Mouse (Mus musculus) kidney, embryonic 16.5 days (tissue): ENCODE data around the gene Pou5f1. TPM values are rescaled to one million over a fixed set of nuclear protein-coding genes. Genes with fewer than 3 reads are reported as not detected.

Experiments
- ATAC-seq: fragments of 200-750 bp; cut with Nextera tagmentation; 2 replicates; pipeline ENCODE4 v1.8.0; 2017; ENCODE audit warnings: moderate TSS enrichment; ENCODE audit not compliant: low FRiP score, low TSS enrichment
- H3K27ac ChIP-seq: fragments of 300-500 bp; sonication (generic); 2 replicates; pipeline ENCODE4 v1.5.1; 2014; ENCODE audit warnings: low read length
- H3K27me3 ChIP-seq: fragments of 300-500 bp; sonication (generic); 2 replicates; pipeline ENCODE4 v1.6.1; 2014; ENCODE audit warnings: low read length, control low read depth, mixed read lengths; ENCODE audit not compliant: insufficient read depth
- H3K36me3 ChIP-seq: fragments of 300-500 bp; sonication (generic); 2 replicates; pipeline ENCODE4 v1.6.1; 2014; ENCODE audit warnings: low read length, control low read depth, mixed read lengths; ENCODE audit not compliant: insufficient read depth
- H3K4me1 ChIP-seq: fragments of 300-500 bp; sonication (generic); 2 replicates; pipeline ENCODE4 v1.6.1; 2014; ENCODE audit warnings: low read length, control low read depth, mixed read lengths; ENCODE audit not compliant: insufficient read depth
- H3K4me2 ChIP-seq: fragments of 300-500 bp; sonication (generic); replicated peaks from 2 replicates; pipeline ENCODE4 v1.6.1; 2014; ENCODE audit warnings: low read depth, low read length
- H3K4me3 ChIP-seq: fragments of 300-500 bp; sonication (generic); 2 replicates; pipeline ENCODE4 v1.5.1; 2014; ENCODE audit warnings: mild to moderate bottlenecking, low read length
- H3K9ac ChIP-seq: fragments of 300-500 bp; sonication (generic); replicated peaks from 2 replicates; pipeline ENCODE4 v1.6.1; 2014; ENCODE audit warnings: low read length
- H3K9me3 ChIP-seq: fragments of 300-500 bp; sonication (generic); 2 replicates; pipeline ENCODE4 v1.6.1; 2016; ENCODE audit warnings: low read length, control low read depth
- WGBS: fragments of 180-500 bp; shearing (Covaris S2); extraction: QIAGEN DNeasy Blood & Tissue Kit; methylation state at CpG from one replicate; pipeline ENCODE4 v1.1.7; 2014; 5-methylcytosine and 5-hydroxymethylcytosine counted together
- polyA plus RNA-seq: library from polyadenylated mRNA; unstranded; fragments of >200 nt; fragmentation: Nextera tagmentation; extraction: Ambion mirVana; gene quantifications from 2 replicates; pipeline ENCODE4 v1.2.1, GENCODE M21; 2015

Pou5f1 gene
- polyA plus RNA-seq, 1 experiment from 2014 or later, result 0.19 TPM

- H3K9ac ChIP-seq, result no peak overlapping the region
- peaks cover 17% of the 10 kb centered on the region for H3K27me3 ChIP-seq
- no peak overlapping the region for H3K4me2 ChIP-seq
- 22% methylated on average over 8 of the region's 8 CpGs for WGBS
- H3K4me3 ChIP-seq, result no peak overlapping the region
- H3K36me3 ChIP-seq, result peaks cover 6% of the 10 kb centered on the region
- peaks cover 3% of the 10 kb centered on the region for H3K4me1 ChIP-seq
- no peak overlapping the region for H3K27ac ChIP-seq
- no peaks in the 10 kb centered on the region for H3K9me3 ChIP-seq
- no peak for ATAC-seq
These were observed 3.5 kb downstream of the Pou5f1 start for GRCm38 (mm10) chr17:35509284-35509683.

DNA sequence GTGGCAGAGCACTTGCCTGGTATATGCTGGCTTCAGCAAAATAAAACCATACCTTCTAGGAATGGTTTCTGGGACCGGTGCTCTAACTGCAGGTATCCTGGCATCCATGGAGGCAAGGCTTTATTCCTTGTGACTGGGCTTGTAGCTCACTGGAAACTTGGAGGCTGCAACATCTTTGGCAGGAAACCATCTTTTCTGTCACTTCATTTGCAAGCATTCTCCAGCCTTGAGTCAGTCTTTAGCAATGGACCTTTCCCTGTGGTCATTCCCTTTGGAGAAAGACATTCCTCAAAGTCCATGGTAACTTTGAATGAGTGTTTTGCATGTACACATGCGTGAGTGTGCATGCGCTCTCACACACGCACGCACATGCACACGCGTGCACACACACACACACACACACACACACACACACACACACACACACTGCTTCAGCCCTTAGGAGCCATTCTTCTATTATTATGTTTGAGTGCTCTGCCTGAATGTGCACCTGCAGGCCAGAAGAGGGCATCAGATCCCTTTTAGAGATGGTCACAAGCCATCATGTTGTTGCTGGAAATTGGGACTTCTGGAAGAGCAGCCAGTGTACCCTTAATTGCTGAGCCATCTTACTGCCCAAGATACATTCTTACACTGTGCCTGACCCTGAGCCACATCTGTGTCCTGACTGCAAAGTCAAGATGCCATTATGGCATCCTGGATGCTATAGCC lies 7.3 kb downstream of the Pou5f1 start:
- Histone ChIP-seq H3K9me3 (no peaks in the 10 kb centered on the region), H3K4me3 (no peak overlapping the region), H3K27ac (no peak overlapping the region), H3K4me2 (no peak overlapping the region), H3K27me3 (peaks cover 4% of the 10 kb centered on the region; the same call in 1 of the 2 replicates), H3K36me3 (peaks cover 6% of the 10 kb centered on the region), H3K9ac (no peak overlapping the region), H3K4me1 (peaks cover 26% of the 10 kb centered on the region)
- ATAC-seq, result no peak
- 98% methylated on average over 7 of the region's 7 CpGs for WGBS

DNA sequence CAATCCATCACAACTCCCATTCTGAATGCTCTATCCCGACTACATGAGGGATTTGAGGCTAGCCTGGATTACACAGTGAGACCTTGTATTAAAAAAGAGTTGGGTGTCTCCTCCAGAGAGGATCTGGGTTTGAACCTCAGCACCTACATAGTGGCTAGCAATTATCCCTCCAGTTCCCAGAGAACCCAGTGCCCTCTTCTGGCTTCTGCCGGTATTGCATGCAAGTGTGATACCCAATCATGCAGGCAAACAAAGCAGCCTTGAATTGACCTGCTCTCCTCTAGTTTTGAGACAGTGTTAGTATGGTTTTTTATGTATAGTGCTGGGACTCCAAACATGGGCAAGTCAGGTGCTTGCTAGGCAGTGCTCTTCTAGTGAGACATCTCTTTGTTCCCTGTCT lies 8.1 kb downstream of the Pou5f1 start:
- Histone ChIP-seq H3K4me3 (peak overlapping the region; percentile 68; the same call in 1 of the 2 replicates), H3K9ac (no peak overlapping the region; the same call in 1 of the 2 replicates), H3K4me1 (peaks cover 30% of the 10 kb centered on the region), H3K27me3 (peaks cover 3% of the 10 kb centered on the region; the same call in 1 of the 2 replicates), H3K4me2 (peak overlapping the region; percentile 81; the same call in 1 of the 2 replicates), H3K36me3 (peaks cover 6% of the 10 kb centered on the region), H3K27ac (no peak overlapping the region), H3K9me3 (no peaks in the 10 kb centered on the region)
- WGBS, result 14% methylated on average over 2 of the region's 2 CpGs
- no peak for ATAC-seq

- ATAC-seq, result no peak
- Histone ChIP-seq H3K27me3 (no peaks in the 10 kb centered on the region), H3K4me2 (peak overlapping the region; percentile 81), H3K9me3 (no peaks in the 10 kb centered on the region), H3K36me3 (peaks cover 6% of the 10 kb centered on the region), H3K4me3 (peak overlapping the region; percentile 68), H3K27ac (no peak overlapping the region), H3K4me1 (peaks cover 30% of the 10 kb centered on the region), H3K9ac (peak overlapping the region; percentile 73; the same call in 1 of the 2 replicates)
- 37% methylated on average over 6 of the region's 6 CpGs for WGBS
These were observed 8.9 kb downstream of the Pou5f1 start for GRCm38 (mm10) chr17:35514756-35515155.

GRCm38 (mm10) chr17:35515911-35516640 lies 10.3 kb downstream of the Pou5f1 start:
- Histone ChIP-seq H3K4me1 (peaks cover 30% of the 10 kb centered on the region), H3K9me3 (no peaks in the 10 kb centered on the region), H3K36me3 (peaks cover 8% of the 10 kb centered on the region), H3K4me2 (peak overlapping the region; percentile 81), H3K9ac (peak overlapping the region; percentile 73), H3K27me3 (no peaks in the 10 kb centered on the region), H3K4me3 (peak overlapping the region; percentile 68), H3K27ac (peak overlapping the region; percentile 17; the same call in 1 of the 2 replicates)
- 4% methylated on average over 25 of the region's 25 CpGs for WGBS
- peak; percentile 28; the same call in 1 of the 2 replicates for ATAC-seq

DNA sequence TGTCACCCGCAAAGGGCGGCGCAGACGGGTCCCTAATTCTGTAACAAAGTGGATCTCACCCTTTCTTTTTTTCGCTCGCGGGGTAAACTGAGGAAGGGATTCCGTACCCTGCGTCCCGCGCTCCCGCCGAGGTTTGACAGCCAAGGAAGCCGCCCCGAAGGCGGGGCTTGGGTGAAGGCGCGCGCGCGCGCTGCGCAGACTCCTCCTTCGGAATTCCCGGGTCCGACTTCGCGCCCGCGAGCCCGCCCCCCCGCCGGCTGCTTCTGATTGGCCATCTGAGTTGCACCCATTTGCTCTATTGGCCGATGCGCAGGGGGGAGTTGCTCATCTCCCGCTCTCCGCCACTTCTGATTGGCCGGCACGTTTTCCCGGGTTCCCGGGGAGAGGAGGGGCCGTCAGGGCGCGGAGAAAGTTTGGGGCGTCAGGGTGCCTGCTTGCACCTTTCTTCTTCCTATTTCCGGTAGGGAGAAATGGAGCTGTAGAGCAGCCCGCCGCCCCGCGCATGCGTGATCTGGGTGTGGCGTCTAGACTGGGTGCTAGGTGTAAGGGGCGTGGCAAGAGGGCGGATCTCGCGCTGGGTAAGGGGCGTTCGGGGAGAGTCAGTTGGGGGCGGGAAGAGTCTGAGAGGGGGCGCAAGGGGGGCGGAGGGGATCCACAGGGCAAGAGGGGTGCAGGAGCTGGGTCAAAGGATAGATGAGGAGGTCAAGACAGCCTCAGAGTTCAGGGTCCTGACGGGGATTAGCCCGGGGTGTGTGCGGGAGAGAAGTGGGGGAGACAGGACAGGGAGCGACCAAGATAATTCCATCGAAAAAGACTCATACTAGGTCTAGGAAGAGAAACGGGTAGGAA lies 11.1 kb downstream of the Pou5f1 start, which contains the start of the genes Tcf19 and Cchcr1:
TSS of gene Tcf19 (minus strand) at position 173 of the 849 bp plus-strand sequence.
TSS of gene Cchcr1 (plus strand) at position 449 of the 849 bp plus-strand sequence.
- Histone ChIP-seq H3K4me2 (peak within 1 kb of the TSS; percentile 81), H3K27ac (peak within 1 kb of the TSS; percentile 34), H3K27me3 (no peaks in the 10 kb centered on the region), H3K9me3 (no peaks in the 10 kb centered on the region), H3K4me3 (peak within 1 kb of the TSS; percentile 68), H3K36me3 (peaks cover 10% of the 10 kb centered on the region), H3K4me1 (peaks cover 30% of the 10 kb centered on the region), H3K9ac (peak within 1 kb of the TSS; percentile 75)
- WGBS, result under 1% methylated on average over 66 of the region's 67 CpGs
- ATAC-seq, result peak; percentile 96

GRCm38 (mm10) chr17:35517526-35517925 lies 11.7 kb downstream of the Pou5f1 start:
- H3K4me2 ChIP-seq, result peak overlapping the region; percentile 81
- H3K27ac ChIP-seq, result peak overlapping the region; percentile 34; the same call in 1 of the 2 replicates
- 6% methylated on average over 12 of the region's 12 CpGs for WGBS
- H3K27me3 ChIP-seq, result no peaks in the 10 kb centered on the region
- peaks cover 9% of the 10 kb centered on the region for H3K36me3 ChIP-seq
- no peak for ATAC-seq
- no peaks in the 10 kb centered on the region for H3K9me3 ChIP-seq
- H3K4me1 ChIP-seq, result peaks cover 30% of the 10 kb centered on the region
- H3K4me3 ChIP-seq, result peak overlapping the region; percentile 68
- peak overlapping the region; percentile 75 for H3K9ac ChIP-seq

GRCm38 (mm10) chr17:35524354-35524753 lies 18.5 kb downstream of the Pou5f1 start:
- Histone ChIP-seq H3K36me3 (peaks cover 36% of the 10 kb centered on the region), H3K4me1 (no peaks in the 10 kb centered on the region)
- WGBS, result 88% methylated on average over 9 of the region's 9 CpGs

GRCm38 (mm10) chr17:35526644-35527043 lies 20.8 kb downstream of the Pou5f1 start:
- Histone ChIP-seq H3K27ac (no peak overlapping the region), H3K4me1 (no peaks in the 10 kb centered on the region), H3K36me3 (peaks cover 44% of the 10 kb centered on the region), H3K4me2 (no peak overlapping the region), H3K9ac (no peak overlapping the region), H3K9me3 (no peaks in the 10 kb centered on the region), H3K4me3 (no peak overlapping the region), H3K27me3 (no peaks in the 10 kb centered on the region)
- no peak for ATAC-seq
- 78% methylated on average over 8 of the region's 8 CpGs for WGBS

More at GRCm38 (mm10) chr17:35524354-35524753, 18.5 kb downstream of the Pou5f1 start:
- Histone ChIP-seq H3K9me3 (no peaks in the 10 kb centered on the region), H3K9ac (no peak overlapping the region), H3K27ac (no peak overlapping the region), H3K27me3 (no peaks in the 10 kb centered on the region), H3K4me3 (no peak overlapping the region), H3K4me2 (no peak overlapping the region)
- no peak for ATAC-seq
